12 mouse cellular contexts compared by ENCODE assay signal in genomic region chr2:120285639-120286038, GRCm38 (mm10). TPM values are rescaled to one million over a fixed set of nuclear protein-coding genes. Genes with fewer than 3 reads are reported as not detected.
"Had no signal": no experiment of that assay in that cellular context is flagged by ENCODE, and none has a peak within 500 bp of the region (broad histone marks: within the 10 kb centered on the region; RNA-seq: fewer than 3 reads in every experiment).

No protein-coding gene starts in this region.

- DNase-seq: kidney, postnatal 14 days; lung, embryonic 14.5 days; lung, postnatal 14 days; right cerebral cortex, adult 18-20 months; right cerebral cortex, postnatal 25 days; thymus, adult 18-20 months; thymus, postnatal 14 days had no signal

- ATAC-seq: liver, embryonic 12.5 days; midbrain, embryonic 16.5 days had no signal

RNA-seq across cellular contexts. Expression of gene Pla2g4d, which starts 3.4 kb away (rescaled TPM):
- total RNA-seq: layer of hippocampus, adult 8-10 months; left cerebral cortex, adult 2 months had no signal

RNA-seq across cellular contexts. Expression of gene Pla2g4f, which starts 28.3 kb away (rescaled TPM):
- total RNA-seq: layer of hippocampus, adult 8-10 months; left cerebral cortex, adult 2 months; left cerebral cortex, postnatal 14 days had no signal
